Mouse (Mus musculus) heart, postnatal 36 days (tissue): ENCODE measurements around the gene Mbnl2. TPM values are rescaled to one million over a fixed set of nuclear protein-coding genes. Genes with fewer than 3 reads are reported as not detected.

Experiments used
- DNase-seq, 2 experiments: peaks; one replicate each; pipeline ENCODE4 v3.0.0; 2021 to 2022
- intact Hi-C: fragments of 180-260 bp; cut with DNase I; formaldehyde crosslinking; loops from one replicate; pipeline ENCODE4 v1.15.1; 2025
- total RNA-seq, 2 experiments: library from RNA; stranded (reverse); gene quantifications; 2 replicates each; pipeline ENCODE4 v1.2.3; 2021

Gene Mbnl2
- total RNA-seq, 2 experiments from 2014 or later: 248 to 254 TPM

DNA sequence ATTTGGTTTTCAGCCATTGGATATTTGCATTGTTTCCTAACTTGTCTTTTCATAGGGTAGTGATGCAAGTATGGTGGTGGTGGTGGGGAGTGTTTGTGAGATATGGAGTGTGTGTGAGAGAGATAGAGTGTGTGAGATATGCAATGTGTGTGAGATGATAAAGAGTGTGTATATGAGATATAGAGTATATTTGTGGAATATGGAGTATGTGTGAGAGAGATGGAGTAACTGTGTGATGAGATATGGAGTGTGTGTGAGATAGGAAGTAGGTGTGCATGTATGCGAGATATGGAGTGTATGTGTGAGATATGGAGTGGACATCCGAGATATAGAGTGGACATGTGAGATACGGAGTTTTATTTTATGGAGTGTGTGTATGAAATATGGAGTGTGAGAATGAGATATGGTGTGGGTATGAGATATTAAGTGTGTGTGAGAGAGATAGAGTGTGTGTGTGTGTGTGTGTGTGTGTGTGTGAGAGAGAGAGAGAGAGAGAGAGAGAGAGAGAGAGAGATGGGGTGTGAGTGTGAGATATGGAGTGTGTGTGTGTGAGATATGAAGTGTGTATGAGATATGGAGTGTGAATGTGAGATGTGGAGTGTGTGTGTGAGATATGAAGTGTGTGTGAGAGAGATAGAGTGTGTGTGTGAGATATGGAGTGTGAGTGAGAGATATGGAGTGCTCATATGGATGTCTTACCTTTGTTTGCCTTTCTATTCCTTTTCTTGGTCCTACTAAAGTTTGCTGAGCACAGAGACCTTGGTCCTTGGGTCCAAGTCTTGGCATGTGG lies 188.7 kb downstream of the Mbnl2 start:
- no peak for DNase-seq
- intact Hi-C loops: no loop called here

DNA sequence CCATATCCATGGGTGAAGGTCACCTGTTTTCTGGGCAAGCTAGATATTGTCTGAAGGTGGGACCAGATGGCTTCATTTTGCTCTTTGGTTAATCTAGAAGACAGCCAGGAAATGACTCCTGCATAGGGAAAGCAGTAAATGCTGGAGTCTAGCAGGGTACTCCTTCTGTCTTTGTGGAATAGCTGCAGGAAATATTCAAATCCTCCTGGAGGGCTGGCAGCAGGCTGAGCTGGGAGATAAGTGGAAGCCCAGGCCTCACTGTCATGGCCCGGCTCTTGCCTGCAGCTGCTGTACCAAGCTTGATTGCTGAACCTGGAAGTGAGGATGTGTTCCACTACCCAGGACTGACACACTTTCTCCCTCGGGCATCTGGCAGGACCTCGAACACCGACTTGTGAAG lies 191.3 kb downstream of the Mbnl2 start:
- no peak for DNase-seq
- intact Hi-C loops: no loop called here

DNA sequence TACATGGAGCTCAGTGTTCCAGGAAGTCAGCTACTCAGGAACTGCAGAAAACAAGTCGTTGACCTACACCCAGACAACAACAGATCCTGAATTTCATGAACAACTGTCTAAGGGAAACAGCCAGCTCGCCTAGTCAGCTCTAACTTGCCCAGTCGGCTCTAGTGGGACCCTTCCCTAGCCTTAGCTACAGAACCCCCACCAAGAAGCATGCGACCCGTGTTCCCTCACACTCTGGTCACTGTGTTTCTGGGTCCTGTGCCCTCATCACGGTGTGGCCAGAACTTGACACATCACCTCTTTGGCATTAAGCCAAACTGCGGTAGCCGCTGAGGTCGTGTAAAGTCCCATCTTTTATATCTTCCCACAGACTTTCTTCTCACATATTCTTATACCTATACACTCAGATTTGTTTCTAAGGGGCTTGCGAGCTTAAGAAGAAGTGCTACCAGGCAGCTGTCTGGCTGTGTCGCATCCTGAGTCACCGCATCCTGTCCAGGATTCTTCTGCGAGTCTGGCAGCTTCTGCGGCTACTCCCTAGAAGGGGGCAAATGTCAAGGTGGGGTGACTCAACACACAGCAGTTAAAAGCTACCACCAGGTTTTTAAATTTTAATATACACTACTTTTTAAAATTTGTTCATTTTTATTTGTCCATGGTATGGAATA lies 193.8 kb downstream of the Mbnl2 start:
- intact Hi-C loops: no loop called here
- DNase-seq: no peak

DNA sequence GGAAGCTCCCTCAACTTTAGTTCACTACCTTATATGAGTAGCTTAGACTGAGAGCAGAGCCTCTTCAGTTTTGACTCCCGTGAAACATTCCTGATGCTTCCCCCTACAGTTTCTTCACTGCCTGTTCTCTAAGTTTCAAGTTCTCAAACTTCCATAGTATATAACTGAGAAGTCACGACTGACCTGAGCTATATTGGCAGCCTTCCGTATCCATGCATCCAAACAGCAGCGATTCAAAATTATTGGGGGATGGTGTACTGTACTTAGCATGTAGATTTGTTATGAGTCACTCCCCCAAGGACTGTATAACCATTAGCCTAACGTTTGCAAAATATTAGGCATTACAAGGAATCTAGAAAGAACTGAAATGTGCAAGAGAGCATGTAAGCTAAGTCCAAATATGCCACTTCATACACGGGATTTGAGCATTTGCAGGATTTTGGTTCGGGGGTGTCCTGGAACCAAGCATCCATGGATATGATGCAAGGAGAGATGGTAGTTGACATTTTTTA lies 200.8 kb downstream of the Mbnl2 start:
- no peak for DNase-seq
- intact Hi-C loops: loop anchor here (2.0 to 10.0 kb wide), 3 partner anchors 65 to 439 kb away; partner anchors contain the start of gene Ipo5

- peak; percentile 98 to 99 for DNase-seq
- intact Hi-C loops: loop anchor here (2.0 to 10.0 kb wide), 3 partner anchors 63 to 437 kb away; partner anchors contain the start of gene Ipo5
Observed at GRCm38 (mm10) chr14:120477288-120477981, 202.0 kb downstream of the Mbnl2 start.

DNA sequence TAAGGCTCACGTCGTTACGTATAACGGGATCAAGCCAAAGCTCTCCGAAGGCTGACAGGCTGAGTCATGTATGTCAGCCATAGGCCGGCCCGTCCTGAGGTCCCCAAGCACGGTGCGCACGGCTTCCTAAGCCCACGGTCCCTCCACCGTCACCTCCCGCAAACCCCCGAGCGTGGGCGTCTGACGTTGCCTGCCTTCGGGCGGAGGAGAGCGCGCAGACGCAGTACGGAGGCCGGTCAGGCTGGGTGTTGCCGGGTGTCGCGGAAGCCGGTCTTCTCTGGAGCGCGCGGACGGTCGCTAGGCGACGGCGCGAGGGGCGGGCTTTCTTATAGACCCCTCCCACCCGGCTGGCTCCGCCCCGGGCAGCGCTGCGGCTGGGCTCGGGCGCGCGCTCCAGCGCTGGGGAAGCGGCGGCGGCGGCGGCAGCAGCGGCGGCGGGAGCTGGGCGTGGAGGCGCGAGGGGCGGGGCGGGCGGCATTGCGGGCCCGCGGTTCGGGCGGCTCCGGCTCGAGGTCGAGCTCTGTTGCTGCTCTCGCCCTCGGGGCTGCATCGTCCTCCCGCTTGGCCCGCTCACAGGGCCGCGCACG lies 202.6 kb downstream of the Mbnl2 start, which contains the start of gene Rap2a:
Rap2a (plus strand) TSS at position 463 of the 587 bp plus-strand sequence.
- intact Hi-C loops: loop anchor here (2.0 to 10.0 kb wide), 3 partner anchors 63 to 437 kb away; partner anchors contain the start of gene Ipo5
- peak; percentile 95 to 96 for DNase-seq

- intact Hi-C loops: loop anchor here (10.0 kb wide), 2 partner anchors 344 to 436 kb away; partner anchors contain the start of gene Ipo5
- no peak for DNase-seq
Observed at GRCm38 (mm10) chr14:120478641-120479341, 203.3 kb downstream of the Mbnl2 start.

DNA sequence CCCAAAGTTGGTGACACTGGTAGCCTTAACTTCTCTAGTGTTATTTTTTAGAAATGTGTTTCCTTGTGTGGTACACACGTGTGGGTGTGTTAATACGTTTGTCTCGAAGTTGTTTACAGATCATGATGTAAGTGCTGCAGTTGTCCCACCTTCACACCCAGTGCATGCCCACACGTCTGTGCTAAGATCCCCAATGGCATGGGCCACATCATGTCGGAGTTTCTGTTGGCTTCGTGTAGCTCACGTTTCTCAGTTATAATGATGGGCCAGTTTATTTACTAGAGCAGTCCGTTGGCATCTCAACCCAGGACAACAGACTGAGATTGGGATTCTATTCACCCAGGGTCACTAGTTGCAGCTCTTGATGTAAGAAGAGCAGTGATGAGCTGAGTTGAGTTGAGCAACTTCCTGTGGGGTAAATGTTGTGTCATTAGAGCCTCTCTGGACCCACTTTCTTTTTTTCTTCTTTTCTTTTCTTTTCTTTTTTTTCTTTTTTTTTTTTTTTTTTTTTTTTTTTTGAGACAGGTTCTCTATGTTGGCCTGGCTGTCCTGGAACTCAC lies 205.0 kb downstream of the Mbnl2 start:
- no peak for DNase-seq
- intact Hi-C loops: loop anchor here (2.0 to 5.0 kb wide), 3 partner anchors 28 to 102 kb away; no protein-coding TSS in a partner anchor

DNA sequence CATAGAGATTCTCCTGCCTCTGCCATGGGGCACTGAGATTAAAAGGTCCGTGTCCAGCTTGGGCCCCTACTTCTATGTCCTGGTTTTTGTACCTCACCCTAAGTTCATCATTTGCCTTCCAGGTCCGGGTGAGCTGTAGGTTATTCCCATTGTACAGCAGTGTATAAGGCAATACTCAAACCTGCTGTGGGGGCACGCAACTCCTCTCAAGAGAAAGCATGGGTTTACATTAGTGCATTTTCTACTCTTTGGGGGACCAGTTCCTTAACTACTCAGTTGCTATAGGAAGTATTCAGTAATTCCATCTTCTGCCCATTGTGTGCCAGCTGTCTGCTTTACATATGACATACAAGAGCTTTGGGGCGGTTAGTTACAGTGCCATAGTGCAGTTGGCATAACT lies 205.5 kb downstream of the Mbnl2 start:
- intact Hi-C loops: loop anchor here (2.0 to 5.0 kb wide), 3 partner anchors 28 to 101 kb away; no protein-coding TSS in a partner anchor
- DNase-seq: no peak

Other genes starting within 250 kb of the Mbnl2 start
- not detected for gene Oxgr1, start 233.2 kb upstream of the Mbnl2 start, total RNA-seq
- 10 to 100 TPM; 11.7 to 12.0 TPM for gene Rap2a, start 202.8 kb downstream of the Mbnl2 start, total RNA-seq